Mouse (Mus musculus): ENCODE data around the gene Cse1l. TPM values are rescaled to one million over a fixed set of nuclear protein-coding genes. Genes with fewer than 3 reads are reported as not detected.

Cse1l gene
- total RNA-seq, 4 experiments from 2014 or later: 56.8 to 74.9 (median 72.1) TPM

GRCm38 (mm10) chr2:166903719-166904282 lies 2.0 kb upstream of the Cse1l start:
- DNase-seq: no peak

- no peak for DNase-seq
Measured at GRCm38 (mm10) chr2:166906523-166907182, 813 bp downstream of the Cse1l start.

- DNase-seq: no peak
Measured at GRCm38 (mm10) chr2:166909729-166910128, 3.9 kb downstream of the Cse1l start.

GRCm38 (mm10) chr2:166910536-166910935 lies 4.7 kb downstream of the Cse1l start:
- no peak for DNase-seq

- no peak for DNase-seq
Measured at GRCm38 (mm10) chr2:166923971-166924370, 18.1 kb downstream of the Cse1l start.

GRCm38 (mm10) chr2:166933943-166934342 lies 28.1 kb downstream of the Cse1l start:
- DNase-seq: no peak

- DNase-seq: no peak
Measured at GRCm38 (mm10) chr2:166934416-166934815, 28.6 kb downstream of the Cse1l start.

- no peak for DNase-seq
Measured at GRCm38 (mm10) chr2:166935582-166935981, 29.7 kb downstream of the Cse1l start.

- DNase-seq: no peak
Measured at GRCm38 (mm10) chr2:166936166-166936565, 30.3 kb downstream of the Cse1l start.

- no peak for DNase-seq
Measured at GRCm38 (mm10) chr2:166943146-166943545, 37.3 kb downstream of the Cse1l start.

- no peak for DNase-seq
Measured at GRCm38 (mm10) chr2:166944346-166944745, 38.5 kb downstream of the Cse1l start.

GRCm38 (mm10) chr2:166945456-166945855 lies 39.6 kb downstream of the Cse1l start:
- no peak for DNase-seq

GRCm38 (mm10) chr2:166948246-166948645 lies 42.4 kb downstream of the Cse1l start:
- no peak for DNase-seq

- DNase-seq: no peak
Measured at GRCm38 (mm10) chr2:166948936-166949335, 43.1 kb downstream of the Cse1l start.

- no peak for DNase-seq
Measured at GRCm38 (mm10) chr2:166950853-166951648, 45.2 kb downstream of the Cse1l start.

GRCm38 (mm10) chr2:166952151-166952550 lies 46.3 kb downstream of the Cse1l start:
- no peak for DNase-seq

- no peak for DNase-seq
Measured at GRCm38 (mm10) chr2:166956805-166957204, 51.0 kb downstream of the Cse1l start.

- peak; percentile 34 for DNase-seq
Measured at GRCm38 (mm10) chr2:166960648-166961330, 54.9 kb downstream of the Cse1l start.

- no peak for DNase-seq
Measured at GRCm38 (mm10) chr2:166963257-166963656, 57.4 kb downstream of the Cse1l start.

GRCm38 (mm10) chr2:166964773-166965172 lies 58.9 kb downstream of the Cse1l start:
- DNase-seq: no peak

GRCm38 (mm10) chr2:166973153-166973552 lies 67.3 kb downstream of the Cse1l start:
- no peak for DNase-seq

GRCm38 (mm10) chr2:166974177-166974872 lies 68.5 kb downstream of the Cse1l start:
- no peak for DNase-seq
